Mouse (Mus musculus) olfactory bulb, adult 2 months (tissue): ENCODE results near the gene Foxo3.

Source experiments
- CTCF ChIP-seq: fragments of 200-500 bp; IDR thresholded peaks from 2 replicates; pipeline ENCODE4 v1.5.1; 2012; ENCODE audit warnings: low read depth, mild to moderate bottlenecking, low read length, moderate library complexity; ENCODE audit not compliant: insufficient read depth
- POLR2A ChIP-seq: fragments of 200-500 bp; IDR thresholded peaks from 2 replicates; pipeline ENCODE4 v1.6.1; 2012; ENCODE audit warnings: mild to moderate bottlenecking, low read depth, low read length, moderate library complexity; ENCODE audit not compliant: insufficient read depth

GRCm38 (mm10) chr10:42259602-42260001 lies 17.0 kb downstream of the Foxo3 start:
- no peak for TF ChIP-seq CTCF
- no peak for TF ChIP-seq POLR2A
